Mouse (Mus musculus): ENCODE measurements around the gene Fbp2. TPM values are rescaled to one million over a fixed set of nuclear protein-coding genes. Genes with fewer than 3 reads are reported as not detected.
"Not testable (repeated sequence)": the region's sequence is repeated elsewhere in the genome, so short reads cannot be mapped to it uniquely, and the experiment has no call there.

The Fbp2 gene
- polyA plus RNA-seq, 1 experiment = not detected

DNA sequence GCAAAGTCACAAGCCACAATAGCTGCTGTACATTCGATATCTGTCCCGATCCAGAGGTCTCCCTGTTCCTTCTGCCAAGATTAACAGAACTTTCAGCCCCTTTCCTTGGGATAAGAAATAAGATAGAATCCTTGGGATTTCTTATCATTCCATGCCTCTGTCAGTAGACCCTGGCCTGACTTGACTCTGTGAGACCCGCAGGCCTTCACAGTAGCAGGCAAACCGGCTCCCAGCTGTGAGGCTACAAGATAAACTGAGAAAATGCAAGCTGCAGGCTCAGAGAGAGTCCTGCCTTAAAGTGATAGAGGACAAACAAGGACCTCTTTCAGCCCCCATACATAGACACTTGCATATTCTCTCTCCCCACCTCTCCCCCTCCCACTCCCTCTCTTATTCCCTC, 24.9 kb downstream of the Fbp2 start:
- TF ChIP-seq CTCF (IDR thresholded peaks at IDR 0.05; ENCODE audit: borderline replicate concordance, insufficient read depth, low read length) (no peak), POLR2A (IDR thresholded peaks at IDR 0.05; ENCODE audit: low read depth, low read length) (no peak)
- no peak overlapping the region for H3K27ac ChIP-seq (ENCODE audit: insufficient read depth, low read length)
- H3K4me3 ChIP-seq (ENCODE audit: insufficient read depth, low read length) = no peak overlapping the region
- H3K4me1 ChIP-seq (ENCODE audit: control insufficient read depth, insufficient read depth, low read length) = no peaks in the 10 kb centered on the region

DNA sequence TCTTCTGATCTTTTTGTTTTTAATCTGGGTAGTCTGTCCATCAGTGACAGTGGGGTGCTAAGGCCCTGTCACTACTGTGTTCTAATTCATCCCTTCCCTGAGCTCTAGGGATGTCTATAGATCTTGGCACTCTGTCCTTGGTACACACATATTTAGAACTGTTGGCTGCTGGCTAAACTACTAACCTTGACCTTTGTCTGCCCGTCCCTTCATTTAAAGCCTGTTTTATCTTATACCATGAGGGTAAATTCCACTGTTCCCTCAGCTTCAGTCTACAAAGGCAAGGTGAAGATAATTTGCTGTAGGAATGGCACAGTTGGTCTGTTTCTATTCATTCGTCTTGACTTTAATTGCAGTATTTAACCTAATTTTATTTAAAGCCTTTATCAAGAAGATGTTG, 26.0 kb downstream of the Fbp2 start:
- Histone ChIP-seq H3K4me1 (ENCODE audit: control insufficient read depth, insufficient read depth, low read length) (no peaks in the 10 kb centered on the region), H3K4me3 (ENCODE audit: insufficient read depth, low read length) (no peak overlapping the region), H3K27ac (ENCODE audit: insufficient read depth, low read length) (no peak overlapping the region)
- TF ChIP-seq POLR2A (IDR thresholded peaks at IDR 0.05; ENCODE audit: low read depth, low read length) (no peak), CTCF (IDR thresholded peaks at IDR 0.05; ENCODE audit: borderline replicate concordance, insufficient read depth, low read length) (no peak)

DNA sequence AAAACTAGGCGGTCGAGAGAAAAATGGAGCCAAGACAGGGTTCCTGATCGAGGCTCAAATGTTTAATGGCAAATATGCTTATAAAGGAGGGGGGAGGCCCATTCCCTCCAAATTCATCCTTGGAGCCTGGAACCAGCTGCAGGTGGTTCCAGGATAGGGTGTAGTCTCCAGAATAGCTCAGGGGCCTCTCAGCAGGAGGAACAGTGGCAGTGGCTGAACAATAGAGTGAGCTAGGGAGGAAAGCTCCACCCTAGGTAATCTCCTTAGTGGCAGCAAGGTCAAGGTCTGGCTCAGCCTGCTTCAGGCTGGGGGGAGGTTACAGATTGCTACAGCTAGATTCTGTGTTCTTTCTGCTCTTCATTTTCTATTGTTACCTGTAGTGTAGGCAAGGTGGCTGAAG, 42.5 kb downstream of the Fbp2 start:
- not testable (repeated sequence) for H3K4me1 ChIP-seq (ENCODE audit: control insufficient read depth, insufficient read depth, low read length); H3K27ac ChIP-seq (ENCODE audit: insufficient read depth, low read length); H3K4me3 ChIP-seq (ENCODE audit: insufficient read depth, low read length)

DNA sequence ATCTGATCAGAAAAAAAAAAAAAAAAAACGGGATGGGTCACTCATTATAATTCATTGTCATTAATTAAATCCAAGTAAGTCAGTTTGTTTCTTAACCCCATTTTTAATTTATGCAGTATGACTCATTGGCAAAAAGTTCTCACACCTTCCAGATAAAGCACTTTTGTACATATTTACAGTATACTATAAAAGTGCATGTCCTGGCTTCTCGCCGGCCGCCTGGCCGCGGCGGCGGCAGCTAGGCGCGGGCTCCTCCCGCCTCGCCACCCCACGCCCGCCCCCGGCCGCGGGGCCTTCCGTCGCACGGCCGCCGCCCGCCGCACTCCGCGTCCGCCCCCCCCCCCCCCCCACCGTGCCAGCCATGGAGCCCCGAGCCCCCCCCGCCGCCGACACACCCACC, 45.5 kb downstream of the Fbp2 start:
- TF ChIP-seq POLR2A (IDR thresholded peaks at IDR 0.05; ENCODE audit: low read depth, low read length) (no peak), CTCF (IDR thresholded peaks at IDR 0.05; ENCODE audit: borderline replicate concordance, insufficient read depth, low read length) (no peak)
- no peak overlapping the region for H3K4me3 ChIP-seq (ENCODE audit: insufficient read depth, low read length)

DNA sequence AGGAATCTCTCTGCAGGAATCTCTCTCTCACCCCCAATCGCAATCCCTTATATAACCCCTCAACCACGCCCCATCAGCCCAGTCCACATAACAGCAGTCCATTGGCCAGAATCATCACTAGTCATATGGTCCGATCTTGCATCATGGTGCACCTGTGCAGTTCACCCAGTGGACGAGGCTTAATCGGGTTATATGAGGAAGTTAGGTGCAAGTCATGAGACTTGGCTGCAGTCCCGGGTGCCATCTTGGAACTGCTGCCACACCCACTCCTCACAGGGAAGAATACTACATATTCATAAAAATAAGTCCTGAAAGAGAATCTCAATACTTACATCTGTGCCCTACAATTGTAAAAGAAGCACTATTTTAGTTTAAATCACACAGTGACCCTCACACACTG, 50.2 kb downstream of the Fbp2 start:
- H3K4me3 ChIP-seq (ENCODE audit: insufficient read depth, low read length); H3K27ac ChIP-seq (ENCODE audit: insufficient read depth, low read length): not testable (repeated sequence)

More for the DNA sequence above, 45.5 kb downstream of the Fbp2 start:
- Histone ChIP-seq H3K27ac (ENCODE audit: insufficient read depth, low read length) (no peak overlapping the region), H3K4me1 (ENCODE audit: control insufficient read depth, insufficient read depth, low read length) (no peaks in the 10 kb centered on the region)

More for the DNA sequence above, 50.2 kb downstream of the Fbp2 start:
- not testable (repeated sequence) for H3K4me1 ChIP-seq (ENCODE audit: control insufficient read depth, insufficient read depth, low read length)

Other genes with a start within 250 kb of the Fbp2 start
- 3.4 and 4.9 TPM in 2 replicates for gene 6720489N17Rik, start 234.2 kb downstream of the Fbp2 start, polyA plus RNA-seq (2011; ENCODE audit: insufficient read length, low read depth, missing spikeins)
- gene Platr25, start 97.7 kb downstream of the Fbp2 start, polyA plus RNA-seq (2011; ENCODE audit: insufficient read length, low read depth, missing spikeins) = 10.6 and 21.3 TPM in 2 replicates
- gene Gm5141, start 72.6 kb downstream of the Fbp2 start, polyA plus RNA-seq (2011; ENCODE audit: insufficient read length, low read depth, missing spikeins) = 2.0 and 6.3 TPM in 2 replicates
- gene Fbp1, start 29.9 kb upstream of the Fbp2 start, polyA plus RNA-seq (2011; ENCODE audit: insufficient read length, low read depth, missing spikeins) = not detected in 2 replicates
- gene 2010111I01Rik, start 106.5 kb upstream of the Fbp2 start, polyA plus RNA-seq (2011; ENCODE audit: insufficient read length, low read depth, missing spikeins) = 174 and 184 TPM in 2 replicates

Data from embryonic fibroblast, embryonic 13.5 days (primary cell).